Mouse (Mus musculus) heart, embryonic 12.5 days (tissue): Measurements from ENCODE around the gene Nrp1. TPM values are rescaled to one million over a fixed set of nuclear protein-coding genes. Genes with fewer than 3 reads are reported as not detected.
A peak's percentile ranks its signal among the peaks of the same experiment; 100 is the strongest.

Experiments
- ATAC-seq: fragments of 200-750 bp; cut with Nextera tagmentation; 2 replicates; pipeline ENCODE4 v1.8.0; 2017; ENCODE audit warnings: moderate TSS enrichment, moderate library complexity; ENCODE audit not compliant: insufficient number of reproducible peaks, low FRiP score
- H3K27ac ChIP-seq: fragments of 300-500 bp; sonication (generic); 2 replicates; pipeline ENCODE4 v1.5.1; 2016; ENCODE audit warnings: mild to moderate bottlenecking, moderate library complexity; ENCODE audit not compliant: poor library complexity, severe bottlenecking
- H3K27me3 ChIP-seq: fragments of 300-500 bp; sonication (generic); replicated peaks from 2 replicates; pipeline ENCODE4 v1.6.1; 2016; ENCODE audit warnings: mild to moderate bottlenecking, moderate library complexity
- H3K36me3 ChIP-seq: fragments of 300-500 bp; sonication (generic); 2 replicates; pipeline ENCODE4 v1.6.1; 2016; ENCODE audit warnings: mild to moderate bottlenecking, moderate library complexity
- H3K4me1 ChIP-seq: fragments of 300-500 bp; sonication (generic); replicated peaks from 2 replicates; pipeline ENCODE4 v1.6.1; 2016; ENCODE audit warnings: mild to moderate bottlenecking
- H3K4me2 ChIP-seq: fragments of 300-500 bp; sonication (generic); 2 replicates; pipeline ENCODE4 v1.6.1; 2016; ENCODE audit warnings: mild to moderate bottlenecking, moderate library complexity
- H3K4me3 ChIP-seq: fragments of 300-500 bp; sonication (generic); 2 replicates; pipeline ENCODE4 v1.5.1; 2016; ENCODE audit warnings: mild to moderate bottlenecking
- H3K9ac ChIP-seq: fragments of 300-500 bp; sonication (generic); 2 replicates; pipeline ENCODE4 v1.6.1; 2016; ENCODE audit warnings: mild to moderate bottlenecking, moderate library complexity
- H3K9me3 ChIP-seq: fragments of 300-500 bp; sonication (generic); replicated peaks from 2 replicates; pipeline ENCODE4 v1.6.1; 2016; ENCODE audit warnings: mild to moderate bottlenecking, moderate library complexity
- WGBS: fragments of 180-500 bp; shearing (Covaris S2); methylation state at CpG from one replicate; pipeline ENCODE4 v1.1.7; 2016; 5-methylcytosine and 5-hydroxymethylcytosine counted together
- polyA plus RNA-seq: library from polyadenylated mRNA; unstranded; fragments of >200 nt; fragmentation: Nextera tagmentation; extraction: Ambion mirVana; gene quantifications from 2 replicates; pipeline ENCODE4 v1.2.1, GENCODE M21; 2016

The Nrp1 gene
- polyA plus RNA-seq, 1 experiment from 2014 or later = 135 TPM

- no peak overlapping the region for H3K4me3 ChIP-seq
- peaks cover 75% of the 10 kb centered on the region for H3K36me3 ChIP-seq
- 65% methylated on average over 4 of the region's 4 CpGs for WGBS
- no peaks in the 10 kb centered on the region for H3K9me3 ChIP-seq
- H3K9ac ChIP-seq = no peak overlapping the region
- H3K27ac ChIP-seq = no peak overlapping the region
- H3K4me2 ChIP-seq = no peak overlapping the region
- H3K4me1 ChIP-seq = peaks cover 9% of the 10 kb centered on the region; the same call in 1 of the 2 replicates
- ATAC-seq = no peak
- no peaks in the 10 kb centered on the region for H3K27me3 ChIP-seq
These were observed 108.5 kb downstream of the Nrp1 start for GRCm38 (mm10) chr8:128466681-128467430.

GRCm38 (mm10) chr8:128470097-128470496 is 111.7 kb downstream of the Nrp1 start:
- H3K4me3 ChIP-seq = no peak overlapping the region
- peaks cover 17% of the 10 kb centered on the region for H3K4me1 ChIP-seq
- 29% methylated on average over 2 of the region's 2 CpGs for WGBS
- no peak for ATAC-seq
- no peak overlapping the region for H3K27ac ChIP-seq
- H3K9ac ChIP-seq = no peak overlapping the region
- H3K36me3 ChIP-seq = peaks cover 70% of the 10 kb centered on the region
- no peak overlapping the region for H3K4me2 ChIP-seq
- H3K27me3 ChIP-seq = no peaks in the 10 kb centered on the region
- H3K9me3 ChIP-seq = no peaks in the 10 kb centered on the region

- no peaks in the 10 kb centered on the region for H3K27me3 ChIP-seq
- H3K4me1 ChIP-seq = peaks cover 17% of the 10 kb centered on the region
- H3K27ac ChIP-seq = no peak overlapping the region
- H3K9ac ChIP-seq = no peak overlapping the region
- H3K4me2 ChIP-seq = no peak overlapping the region
- peaks cover 70% of the 10 kb centered on the region for H3K36me3 ChIP-seq
- H3K9me3 ChIP-seq = no peaks in the 10 kb centered on the region
- H3K4me3 ChIP-seq = no peak overlapping the region
- no peak for ATAC-seq
- 69% methylated on average over 2 of the region's 2 CpGs for WGBS
These were observed 112.8 kb downstream of the Nrp1 start for GRCm38 (mm10) chr8:128471186-128471585.

- no peaks in the 10 kb centered on the region for H3K27me3 ChIP-seq
- WGBS = 93% methylated on average over 2 of the region's 2 CpGs
- H3K4me2 ChIP-seq = no peak overlapping the region
- no peak overlapping the region for H3K4me3 ChIP-seq
- ATAC-seq = no peak
- H3K9me3 ChIP-seq = no peaks in the 10 kb centered on the region
- no peak overlapping the region for H3K27ac ChIP-seq
- H3K9ac ChIP-seq = no peak overlapping the region
- peaks cover 14% of the 10 kb centered on the region for H3K4me1 ChIP-seq
- peaks cover 79% of the 10 kb centered on the region for H3K36me3 ChIP-seq
These were observed 114.5 kb downstream of the Nrp1 start for GRCm38 (mm10) chr8:128472871-128473270.

GRCm38 (mm10) chr8:128473456-128474239 is 115.2 kb downstream of the Nrp1 start:
- H3K4me3 ChIP-seq = no peak overlapping the region
- H3K27me3 ChIP-seq = no peaks in the 10 kb centered on the region
- H3K9ac ChIP-seq = no peak overlapping the region
- WGBS = 72% methylated on average over 5 of the region's 5 CpGs
- no peak overlapping the region for H3K4me2 ChIP-seq
- ATAC-seq = no peak
- H3K4me1 ChIP-seq = peaks cover 13% of the 10 kb centered on the region
- H3K27ac ChIP-seq = no peak overlapping the region
- H3K36me3 ChIP-seq = peaks cover 79% of the 10 kb centered on the region
- H3K9me3 ChIP-seq = no peaks in the 10 kb centered on the region

GRCm38 (mm10) chr8:128474614-128475013 is 116.2 kb downstream of the Nrp1 start:
- Histone ChIP-seq H3K9me3 (no peaks in the 10 kb centered on the region), H3K27ac (0 out of 2 replicates have a peak overlapping the region, but pooled peaks have one; percentile 16), H3K36me3 (peaks cover 76% of the 10 kb centered on the region), H3K4me1 (peaks cover 9% of the 10 kb centered on the region), H3K4me2 (no peak overlapping the region), H3K4me3 (no peak overlapping the region), H3K27me3 (no peaks in the 10 kb centered on the region), H3K9ac (no peak overlapping the region)
- no peak for ATAC-seq
- 42% methylated on average over 2 of the region's 2 CpGs for WGBS

- H3K4me3 ChIP-seq = no peak overlapping the region
- no peak overlapping the region for H3K4me2 ChIP-seq
- H3K4me1 ChIP-seq = peaks cover 9% of the 10 kb centered on the region
- H3K27me3 ChIP-seq = no peaks in the 10 kb centered on the region
- no peak overlapping the region for H3K9ac ChIP-seq
- no peak for ATAC-seq
- no peak overlapping the region for H3K27ac ChIP-seq
- WGBS = 85% methylated on average over 1 of the region's 1 CpGs
- no peaks in the 10 kb centered on the region for H3K9me3 ChIP-seq
- H3K36me3 ChIP-seq = peaks cover 70% of the 10 kb centered on the region
These were observed 117.8 kb downstream of the Nrp1 start for GRCm38 (mm10) chr8:128476206-128476605.

GRCm38 (mm10) chr8:128478017-128478416 is 119.6 kb downstream of the Nrp1 start:
- WGBS = 78% methylated on average over 4 of the region's 4 CpGs
- Histone ChIP-seq H3K9me3 (no peaks in the 10 kb centered on the region), H3K4me2 (no peak overlapping the region), H3K27me3 (no peaks in the 10 kb centered on the region), H3K27ac (no peak overlapping the region), H3K4me3 (no peak overlapping the region), H3K4me1 (peaks cover 9% of the 10 kb centered on the region), H3K36me3 (peaks cover 71% of the 10 kb centered on the region), H3K9ac (no peak overlapping the region)
- ATAC-seq = no peak

GRCm38 (mm10) chr8:128479309-128480013 is 121.1 kb downstream of the Nrp1 start:
- H3K27ac ChIP-seq = no peak overlapping the region

GRCm38 (mm10) chr8:128480896-128481665 is 122.7 kb downstream of the Nrp1 start:
- H3K9me3 ChIP-seq = no peaks in the 10 kb centered on the region
- ATAC-seq = no peak
- H3K4me3 ChIP-seq = no peak overlapping the region
- H3K9ac ChIP-seq = no peak overlapping the region
- H3K27me3 ChIP-seq = no peaks in the 10 kb centered on the region
- H3K27ac ChIP-seq = no peak overlapping the region
- H3K36me3 ChIP-seq = peaks cover 69% of the 10 kb centered on the region
- H3K4me1 ChIP-seq = peaks cover 14% of the 10 kb centered on the region
- 76% methylated on average over 8 of the region's 8 CpGs for WGBS
- no peak overlapping the region for H3K4me2 ChIP-seq

More at GRCm38 (mm10) chr8:128479309-128480013, 121.1 kb downstream of the Nrp1 start:
- WGBS = 70% methylated on average over 5 of the region's 5 CpGs
- H3K4me1 ChIP-seq = peaks cover 10% of the 10 kb centered on the region
- peaks cover 68% of the 10 kb centered on the region for H3K36me3 ChIP-seq
- no peak overlapping the region for H3K4me2 ChIP-seq
- H3K9ac ChIP-seq = no peak overlapping the region
- no peaks in the 10 kb centered on the region for H3K9me3 ChIP-seq
- H3K4me3 ChIP-seq = no peak overlapping the region
- H3K27me3 ChIP-seq = no peaks in the 10 kb centered on the region
- ATAC-seq = no peak
